Mouse (Mus musculus) ES-Bruce4 (cell line): Measurements from ENCODE around the gene E2f4.
A peak's percentile ranks its signal among the peaks of the same experiment; 100 is the strongest.

ENCODE experiments used
- CTCF ChIP-seq: IDR thresholded peaks from one replicate; pipeline ENCODE4 v1.8.1; 2011; ENCODE audit warnings: low read depth, low read length
- POLR2A ChIP-seq: IDR thresholded peaks from one replicate; pipeline ENCODE4 v1.8.1; 2011; ENCODE audit warnings: low read length; ENCODE audit not compliant: insufficient read depth

GRCm38 (mm10) chr8:105258911-105259720 is 38.3 kb upstream of the E2f4 start:
- peak; percentile 33 for TF ChIP-seq CTCF
- no peak for TF ChIP-seq POLR2A
